Mouse (Mus musculus): ENCODE data around the gene Cacna1c. TPM values are rescaled to one million over a fixed set of nuclear protein-coding genes. Genes with fewer than 3 reads are reported as not detected.

Gene Cacna1c
- total RNA-seq (2015; ENCODE audit: low replicate concordance) (0.72 and 0.84 TPM in 2 replicates), total RNA-seq (2017; ENCODE audit: low replicate concordance) (0.23 TPM in 1 of 2 replicates, not detected in the other)

GRCm38 (mm10) chr6:119196382-119197305, at the start of gene Cacna1c:
Gene Cacna1c, minus strand, starts transcription at chr6:119196418.
- no peak for ATAC-seq (replicated peaks; ENCODE audit: low FRiP score, poor library complexity, severe bottlenecking)

- ATAC-seq (replicated peaks; ENCODE audit: low FRiP score, poor library complexity, severe bottlenecking), result no peak
Measured at GRCm38 (mm10) chr6:119240871-119241705, 44.9 kb upstream of the Cacna1c start.

GRCm38 (mm10) chr6:119240256-119240655, 44.0 kb upstream of the Cacna1c start:
- ATAC-seq (replicated peaks; ENCODE audit: low FRiP score, poor library complexity, severe bottlenecking), result no peak

DNA sequence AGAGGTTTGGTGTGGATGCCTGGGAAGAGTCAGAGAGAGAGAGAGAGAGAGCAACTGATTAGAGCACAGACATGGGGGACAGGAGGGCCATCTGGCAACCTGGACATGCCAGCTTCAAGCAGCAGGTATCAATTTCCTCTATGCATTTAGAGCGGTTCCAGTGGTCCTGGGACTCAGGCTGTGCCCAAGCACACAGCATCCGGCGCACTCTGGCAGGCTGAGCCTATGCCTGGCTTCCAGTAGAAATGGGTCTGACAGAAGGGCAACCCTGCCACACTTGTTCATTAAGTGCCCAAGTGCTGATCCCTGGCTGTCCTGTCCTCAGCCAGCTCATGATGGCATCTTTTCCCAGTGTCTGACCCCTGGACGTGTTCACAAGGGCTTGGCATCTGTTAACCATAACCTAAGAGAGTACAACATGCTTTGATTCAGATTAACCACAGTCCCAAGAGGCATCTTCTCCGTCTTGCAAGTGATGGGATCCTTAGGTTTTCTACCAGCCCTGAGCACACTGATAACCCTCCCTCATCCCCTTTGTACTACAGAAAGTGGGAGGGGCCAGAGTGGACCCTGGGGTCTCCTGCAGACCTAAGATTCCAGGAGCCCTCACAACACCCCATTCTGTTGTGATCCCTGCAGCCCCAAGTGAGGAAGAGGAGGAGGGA, 43.3 kb upstream of the Cacna1c start:
- ATAC-seq (replicated peaks; ENCODE audit: low FRiP score, poor library complexity, severe bottlenecking), result no peak

- ATAC-seq (replicated peaks; ENCODE audit: low FRiP score, poor library complexity, severe bottlenecking), result no peak
Measured at GRCm38 (mm10) chr6:119237427-119237989, 41.3 kb upstream of the Cacna1c start.

GRCm38 (mm10) chr6:119236241-119236640, 40.0 kb upstream of the Cacna1c start, which contains the start of gene Cacna2d4:
Gene Cacna2d4, plus strand, starts transcription at chr6:119236526.
- no peak for ATAC-seq (replicated peaks; ENCODE audit: low FRiP score, poor library complexity, severe bottlenecking)

GRCm38 (mm10) chr6:119235441-119235840, 39.2 kb upstream of the Cacna1c start:
- ATAC-seq (replicated peaks; ENCODE audit: low FRiP score, poor library complexity, severe bottlenecking), result no peak

DNA sequence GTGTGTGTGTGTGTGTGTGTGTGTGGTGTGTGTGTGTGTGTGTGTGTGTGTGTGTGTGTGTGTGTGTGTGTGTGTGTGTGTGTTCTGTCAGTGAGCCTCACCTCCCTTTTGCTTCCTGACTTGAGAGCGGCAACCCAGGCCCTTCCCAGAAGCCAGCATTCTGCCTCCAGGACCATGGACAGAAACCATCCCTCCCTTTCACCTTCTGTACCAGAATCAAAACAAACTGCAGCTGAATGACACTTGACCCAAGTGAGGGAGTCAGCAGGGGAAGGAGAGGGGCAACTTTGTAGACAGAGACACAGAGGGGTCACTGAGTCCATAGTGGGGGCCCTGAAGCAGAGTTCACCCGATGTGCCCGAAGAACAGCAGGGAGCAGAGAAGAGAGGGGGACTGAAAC, 36.8 kb upstream of the Cacna1c start:
- ATAC-seq (replicated peaks; ENCODE audit: low FRiP score, poor library complexity, severe bottlenecking), result no peak

DNA sequence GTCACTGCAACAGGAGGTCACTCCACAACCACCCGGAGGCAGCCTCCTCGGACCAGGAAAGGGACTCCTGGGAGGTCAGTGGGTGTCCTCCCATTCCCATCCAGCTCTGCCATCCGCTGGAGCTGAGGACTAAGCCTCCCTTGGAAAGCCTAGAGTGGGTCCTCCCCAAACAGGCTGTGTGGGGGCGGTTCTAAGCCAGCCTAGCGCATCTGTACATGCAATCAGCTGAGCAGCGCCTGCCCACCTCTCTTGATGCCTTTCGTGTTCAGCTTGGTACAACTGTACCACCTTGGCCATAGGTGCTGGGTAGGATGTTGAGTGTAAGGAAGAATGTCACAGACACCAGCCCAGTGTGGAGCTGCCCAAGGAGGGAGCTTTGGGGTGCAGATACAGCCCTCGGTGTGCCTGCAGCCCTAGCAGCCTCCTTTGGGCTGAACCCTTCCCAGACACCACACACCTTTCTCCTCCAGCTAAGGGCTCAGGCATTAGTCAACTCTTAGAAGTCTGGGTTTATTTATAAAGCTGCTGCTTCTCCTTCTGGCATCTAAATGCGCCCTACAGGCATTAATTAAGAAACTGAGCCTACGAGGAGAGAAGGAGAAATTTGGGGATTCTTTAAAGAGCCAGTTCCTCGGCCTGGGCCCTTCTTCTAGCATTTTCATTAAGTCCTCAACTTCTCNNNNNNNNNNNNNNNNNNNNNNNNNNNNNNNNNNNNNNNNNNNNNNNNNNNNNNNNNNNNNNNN, 32.8 kb upstream of the Cacna1c start:
- no peak for ATAC-seq (replicated peaks; ENCODE audit: low FRiP score, poor library complexity, severe bottlenecking)

- no peak for ATAC-seq (replicated peaks; ENCODE audit: low FRiP score, poor library complexity, severe bottlenecking)
Measured at GRCm38 (mm10) chr6:119227001-119227400, 30.8 kb upstream of the Cacna1c start.

GRCm38 (mm10) chr6:119225731-119226130, 29.5 kb upstream of the Cacna1c start:
- no peak for ATAC-seq (replicated peaks; ENCODE audit: low FRiP score, poor library complexity, severe bottlenecking)

GRCm38 (mm10) chr6:119225226-119225625, 29.0 kb upstream of the Cacna1c start:
- no peak for ATAC-seq (replicated peaks; ENCODE audit: low FRiP score, poor library complexity, severe bottlenecking)

DNA sequence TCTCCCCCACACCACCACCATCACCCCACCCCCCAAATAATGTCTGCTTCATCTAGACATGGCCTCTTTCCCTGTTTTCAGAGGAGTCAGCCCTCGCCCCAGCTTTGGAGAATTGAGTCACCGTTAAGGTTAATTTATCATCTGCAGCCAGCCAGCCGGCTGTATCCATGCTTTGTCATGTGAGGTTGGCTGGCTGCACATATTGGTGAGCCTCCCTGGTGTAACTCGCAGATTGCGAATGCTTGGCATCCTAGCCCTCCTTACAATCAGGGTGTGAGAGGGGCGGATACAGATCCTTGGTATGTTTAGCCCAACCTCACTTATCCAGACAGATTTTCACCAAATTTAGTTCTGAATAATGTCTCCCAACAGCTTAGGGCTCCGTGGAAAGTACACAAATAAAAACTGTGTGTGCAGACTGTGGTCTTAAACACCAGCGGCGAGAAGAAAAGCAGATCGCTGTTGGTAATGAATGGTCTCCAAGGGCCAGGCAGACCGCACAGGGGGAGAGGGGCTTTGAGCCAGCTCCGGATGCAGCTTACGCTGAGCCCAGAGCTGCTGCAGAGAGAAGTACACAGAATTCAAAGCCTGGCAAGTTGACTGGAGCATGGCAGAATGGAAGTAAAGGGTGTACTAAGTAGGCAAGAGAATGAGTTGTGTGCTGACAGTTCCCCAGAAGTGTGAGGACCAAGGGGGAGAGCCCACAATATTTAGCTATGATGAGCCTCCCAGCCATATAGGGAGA, 28.4 kb upstream of the Cacna1c start:
- no peak for ATAC-seq (replicated peaks; ENCODE audit: low FRiP score, poor library complexity, severe bottlenecking)

DNA sequence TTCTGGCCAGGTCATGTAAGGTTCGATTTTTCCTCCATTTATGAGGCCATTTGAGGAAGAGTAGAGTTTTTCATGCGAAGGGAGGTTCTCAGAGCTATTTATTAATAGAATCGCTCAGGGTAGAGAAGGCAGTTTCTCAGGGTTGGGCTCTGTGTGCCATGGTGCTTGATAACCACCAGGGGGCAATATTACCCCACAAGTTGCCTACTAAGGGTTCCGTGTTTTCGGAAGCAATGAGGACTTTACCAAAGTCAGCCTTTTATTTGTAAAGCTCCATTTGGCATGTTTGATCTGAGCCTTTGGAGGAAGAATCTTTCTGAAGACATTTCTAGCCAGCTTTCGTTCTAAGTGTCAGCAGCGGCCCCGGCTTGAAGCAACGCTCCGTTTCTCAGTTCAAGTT, 24.1 kb upstream of the Cacna1c start:
- ATAC-seq (replicated peaks; ENCODE audit: low FRiP score, poor library complexity, severe bottlenecking), result peak; percentile 57; the same call in 1 of the 2 replicates

DNA sequence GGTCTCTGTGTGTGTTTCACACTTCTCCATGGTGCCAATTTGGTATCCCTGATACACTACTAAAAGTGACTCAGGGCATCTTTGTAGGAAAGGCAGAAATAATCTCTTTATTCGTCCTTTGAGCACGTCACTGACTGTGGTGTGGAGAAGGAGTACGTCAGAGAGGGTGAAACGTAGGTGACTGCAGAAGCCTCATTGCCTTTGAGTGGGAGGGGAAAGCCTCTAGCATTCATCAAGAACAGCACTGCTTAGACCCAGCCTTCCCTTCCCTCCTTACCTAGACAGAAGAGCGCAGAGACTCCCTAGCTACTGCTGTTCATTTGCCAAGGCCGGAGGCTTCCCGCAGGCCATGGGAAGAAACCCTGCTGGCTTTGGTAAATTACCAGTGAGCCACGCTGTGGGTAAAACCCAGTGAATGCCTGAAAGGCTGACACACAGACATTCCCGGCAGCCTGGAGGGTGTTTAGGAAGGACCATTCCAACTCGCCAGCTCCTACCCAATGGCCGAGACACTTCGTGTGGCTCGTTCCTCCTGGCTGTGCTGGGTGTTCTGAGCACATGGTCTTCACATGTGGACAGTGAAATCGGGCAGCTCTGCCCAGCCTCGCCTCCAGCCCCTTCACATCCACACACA, 23.1 kb upstream of the Cacna1c start:
- ATAC-seq (replicated peaks; ENCODE audit: low FRiP score, poor library complexity, severe bottlenecking), result no peak

- ATAC-seq (replicated peaks; ENCODE audit: low FRiP score, poor library complexity, severe bottlenecking), result no peak
Measured at GRCm38 (mm10) chr6:119218591-119218990, 22.4 kb upstream of the Cacna1c start.

DNA sequence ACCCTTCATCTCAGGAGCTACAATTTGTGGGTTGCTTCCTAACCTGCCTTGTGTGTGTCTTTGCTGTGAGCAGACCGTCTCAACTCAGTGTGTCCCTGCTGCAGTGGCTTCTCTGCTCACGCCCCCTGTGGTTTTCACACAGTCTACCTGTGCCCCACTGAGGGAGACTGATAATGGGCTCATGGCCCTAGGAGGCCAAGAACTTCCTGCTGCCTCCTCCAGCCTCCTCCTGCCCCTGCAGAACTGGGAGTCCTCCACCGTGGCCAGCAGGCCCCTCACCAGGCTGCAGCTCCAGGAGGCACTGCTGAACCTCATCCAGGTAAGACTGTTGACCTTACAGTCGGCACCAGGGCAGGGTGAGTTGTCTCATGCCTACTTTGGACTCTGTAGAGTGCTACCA, 21.4 kb upstream of the Cacna1c start:
- no peak for ATAC-seq (replicated peaks; ENCODE audit: low FRiP score, poor library complexity, severe bottlenecking)
